Mouse (Mus musculus): ENCODE data around the gene Cad.
"Not testable (repeated sequence)": the region's sequence is repeated elsewhere in the genome, so short reads cannot be mapped to it uniquely, and the experiment has no call there.

The Cad gene

DNA sequence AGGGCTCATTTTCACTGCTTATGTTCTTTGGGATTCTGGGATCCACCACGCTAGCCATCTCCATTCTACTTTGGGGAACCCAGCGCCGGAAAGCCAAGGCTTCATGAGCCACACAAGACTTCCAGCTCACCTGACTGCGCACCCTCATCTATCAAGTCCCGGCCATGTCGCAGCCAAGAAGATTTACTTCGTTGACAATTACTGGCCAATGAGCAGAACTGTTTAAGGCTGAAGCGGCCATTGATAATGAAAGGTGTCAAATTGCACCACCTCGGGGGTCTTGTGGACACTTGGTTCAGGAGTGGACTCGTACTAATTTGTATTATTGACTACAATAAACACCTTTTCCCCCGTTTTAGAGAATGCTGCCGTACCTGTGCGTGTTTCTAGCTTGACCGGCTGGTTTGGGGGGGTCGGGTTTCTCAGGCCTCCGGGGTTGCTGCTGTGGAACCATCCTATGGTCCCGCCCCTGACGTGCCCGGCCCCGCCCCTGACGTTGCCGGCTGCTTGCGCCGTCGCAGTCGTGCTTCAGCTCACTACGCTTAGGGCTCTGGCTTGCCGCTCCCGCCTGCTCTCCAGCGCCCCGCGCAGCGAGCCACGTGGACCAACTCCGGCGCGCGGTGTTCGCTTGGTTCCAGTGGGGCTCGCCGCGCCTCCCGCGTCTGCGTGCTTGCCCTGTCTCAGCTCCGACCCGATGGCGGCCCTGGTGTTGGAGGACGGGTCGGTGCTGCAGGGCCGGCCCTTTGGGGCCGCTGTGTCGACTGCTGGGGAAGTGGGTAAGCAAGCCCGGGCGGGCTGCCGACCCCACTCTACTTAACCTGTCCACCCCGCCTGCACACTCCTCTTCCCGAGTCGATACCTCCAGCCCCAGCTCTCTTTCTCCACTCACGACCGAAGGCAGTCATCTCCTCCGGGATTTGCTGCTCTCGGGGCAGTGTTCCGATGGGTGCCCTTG lies at the start of gene Cad:
Cad (plus strand) TSS at position 520 of the 955 bp plus-strand sequence.
- peak; percentile 97 for DNase-seq

DNA sequence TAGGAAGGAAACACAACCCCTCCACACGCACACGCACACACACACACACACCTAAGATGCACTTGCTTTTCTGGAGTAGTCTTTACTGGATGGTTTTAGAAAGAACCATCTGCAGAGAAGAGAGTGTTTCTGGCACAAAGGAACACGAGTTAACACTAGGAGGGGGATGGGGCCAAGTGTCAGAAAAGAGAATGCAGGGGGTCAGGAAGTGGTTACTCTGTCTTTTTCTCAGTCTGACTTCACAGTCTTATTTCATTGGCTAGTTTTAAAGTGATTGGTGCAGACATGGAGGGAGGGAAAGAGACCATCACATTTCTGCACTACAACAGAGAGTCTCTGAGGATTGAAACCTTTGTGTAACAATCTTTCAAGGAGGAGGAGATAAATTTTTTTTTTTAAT lies 41.8 kb upstream of the Cad start:
- DNase-seq, result no peak

- DNase-seq, result no peak
Observed at GRCm38 (mm10) chr5:31015913-31016312, 38.7 kb upstream of the Cad start.

DNA sequence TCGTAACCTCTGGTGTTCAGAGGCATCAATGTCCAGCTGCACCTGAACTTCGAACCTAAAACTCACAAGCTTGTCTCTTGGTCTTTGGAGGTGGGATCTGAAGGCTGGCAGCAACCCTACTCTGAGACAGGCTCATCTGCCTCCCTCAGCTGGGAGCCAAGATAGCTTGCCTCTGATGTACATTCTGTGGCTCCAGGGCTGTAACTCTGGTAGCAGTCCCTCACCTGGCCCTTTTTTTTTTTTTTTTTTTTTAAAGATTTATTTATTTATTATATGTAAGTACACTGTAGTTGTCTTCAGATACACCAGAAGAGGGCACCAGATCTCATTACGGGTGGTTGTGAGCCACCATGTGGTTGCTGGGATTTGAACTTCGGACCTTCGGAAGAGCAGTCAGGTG lies 32.8 kb upstream of the Cad start:
- DNase-seq, result not testable (repeated sequence)

- no peak for DNase-seq
Observed at GRCm38 (mm10) chr5:31022690-31023089, 31.9 kb upstream of the Cad start.

DNA sequence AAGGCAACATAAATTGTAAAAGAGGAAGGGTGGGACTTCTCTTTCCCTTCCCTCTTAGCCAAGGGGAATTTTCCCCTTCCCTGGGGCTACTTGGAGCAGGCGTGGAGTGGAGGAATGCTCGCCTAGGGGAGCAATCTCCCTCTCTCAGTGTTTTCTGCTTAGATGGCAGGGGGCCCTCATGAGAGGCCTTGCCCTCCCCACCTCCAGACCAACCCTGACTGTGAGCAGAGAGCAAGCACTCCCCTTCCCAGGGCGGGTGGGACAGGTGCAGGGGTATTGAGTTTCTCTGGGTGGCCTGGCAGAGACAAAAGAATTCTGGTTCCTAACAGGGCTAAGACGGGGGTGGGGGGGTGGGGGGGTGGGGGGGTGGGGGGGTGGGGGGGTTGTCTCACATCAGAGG lies 31.3 kb upstream of the Cad start:
- DNase-seq, result no peak

- DNase-seq, result no peak
Observed at GRCm38 (mm10) chr5:31024641-31025040, 29.9 kb upstream of the Cad start.

GRCm38 (mm10) chr5:31030926-31031325 lies 23.7 kb upstream of the Cad start:
- DNase-seq, result no peak

GRCm38 (mm10) chr5:31031508-31031907 lies 23.1 kb upstream of the Cad start:
- no peak for DNase-seq

- no peak for DNase-seq
Observed at GRCm38 (mm10) chr5:31034669-31035068, 19.9 kb upstream of the Cad start.

GRCm38 (mm10) chr5:31036556-31036955 lies 18.0 kb upstream of the Cad start:
- DNase-seq, result not testable (repeated sequence)

DNA sequence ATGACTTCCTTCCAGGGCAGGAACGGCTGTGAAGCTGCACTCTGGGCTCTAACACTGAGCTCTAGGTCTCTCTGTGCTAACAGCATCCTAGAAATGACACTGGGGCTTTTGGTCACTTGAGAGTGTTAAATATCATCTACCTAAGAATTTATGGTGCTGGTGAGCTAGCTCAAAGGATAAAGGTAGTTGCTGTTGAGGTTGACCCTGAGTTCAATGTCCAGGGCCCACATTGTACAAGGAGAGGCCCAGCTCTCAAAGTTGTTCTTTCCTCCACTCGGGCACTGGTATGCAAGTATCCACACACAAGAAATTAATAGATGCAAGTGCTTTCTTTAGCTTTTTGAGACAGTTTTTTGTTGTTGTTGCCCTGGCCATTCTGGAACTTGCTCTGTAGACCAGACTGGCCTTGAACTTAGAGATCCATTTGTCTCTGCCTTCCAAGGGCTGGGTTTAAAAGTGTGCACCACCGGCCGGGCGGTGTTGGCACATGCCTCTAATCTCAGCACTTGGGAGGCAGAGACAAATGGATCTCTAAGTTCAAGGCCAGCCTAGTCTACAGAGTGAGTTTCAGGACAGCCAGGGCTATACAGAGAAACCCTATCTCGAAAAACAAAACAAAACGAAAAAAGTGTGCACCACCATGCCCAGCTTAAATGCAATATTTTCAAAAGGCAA lies 16.3 kb upstream of the Cad start:
- no peak for DNase-seq

DNA sequence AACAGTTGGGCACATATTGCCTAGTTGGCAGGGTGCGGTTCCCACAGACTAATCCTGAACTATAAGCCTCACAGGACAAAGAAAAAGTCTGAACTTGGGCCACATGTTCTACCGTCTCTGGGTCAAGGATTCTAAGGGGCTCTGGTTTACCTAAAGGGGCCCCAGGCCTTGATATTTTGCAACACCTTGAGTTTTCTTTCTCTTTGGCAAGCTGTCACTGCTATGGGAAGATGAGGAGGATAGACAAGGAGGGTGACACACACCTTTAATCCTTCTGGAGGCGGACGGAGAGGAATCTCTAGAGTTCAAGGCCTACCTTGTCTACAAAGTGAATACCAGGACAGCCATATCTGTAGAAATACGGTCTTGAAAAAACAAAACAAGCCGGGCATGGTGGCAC lies 8.2 kb upstream of the Cad start:
- no peak for DNase-seq

- no peak for DNase-seq
Observed at GRCm38 (mm10) chr5:31047074-31047473, 7.5 kb upstream of the Cad start.

DNA sequence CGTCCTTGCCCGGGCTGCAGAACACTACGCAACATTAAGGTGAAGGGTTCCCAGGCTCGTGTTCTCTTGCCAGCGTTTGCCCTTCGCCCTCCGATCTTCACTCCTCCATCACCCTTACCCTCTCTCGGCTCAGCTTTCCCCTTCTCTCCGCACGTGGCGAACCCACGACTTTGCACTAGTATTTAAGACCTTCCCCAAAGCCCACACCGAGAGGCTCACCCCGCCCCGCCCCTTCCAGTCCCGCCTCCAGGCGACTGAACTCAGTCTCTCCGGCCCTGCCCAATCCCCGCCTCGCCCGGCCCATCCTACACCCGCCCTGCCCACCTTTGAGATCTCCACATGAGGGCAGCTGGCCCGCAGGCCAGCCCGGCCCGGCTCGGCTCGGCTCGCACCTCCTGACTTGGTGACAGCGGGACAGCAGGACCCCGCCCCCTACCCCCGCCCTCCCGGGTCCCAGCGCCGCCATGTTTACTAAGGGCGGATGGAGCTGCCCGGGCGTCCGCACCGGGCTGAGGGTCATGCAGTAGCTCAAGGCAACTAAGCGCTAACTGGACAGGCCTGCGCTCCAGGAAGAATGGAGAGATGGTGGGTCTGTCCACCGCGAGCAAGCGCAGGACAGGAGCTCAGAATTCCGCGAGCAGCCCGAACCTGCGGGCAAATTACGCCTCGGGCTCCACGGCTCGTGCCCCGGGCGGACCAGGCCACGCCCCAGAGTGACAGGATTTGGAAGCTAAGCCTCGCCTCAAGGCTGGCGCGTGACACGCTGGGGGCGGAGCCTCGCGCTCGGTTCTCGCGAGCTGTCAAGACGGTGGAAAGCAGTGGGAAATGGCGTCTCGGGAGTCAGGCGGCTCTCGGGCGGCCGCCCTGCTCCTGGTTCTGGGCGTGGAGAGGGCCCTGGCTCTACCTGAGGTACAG lies 6.5 kb upstream of the Cad start, which contains the start of gene Atraid:
Atraid (plus strand) TSS at position 465 of the 915 bp plus-strand sequence.
- DNase-seq, result peak; percentile 98

DNA sequence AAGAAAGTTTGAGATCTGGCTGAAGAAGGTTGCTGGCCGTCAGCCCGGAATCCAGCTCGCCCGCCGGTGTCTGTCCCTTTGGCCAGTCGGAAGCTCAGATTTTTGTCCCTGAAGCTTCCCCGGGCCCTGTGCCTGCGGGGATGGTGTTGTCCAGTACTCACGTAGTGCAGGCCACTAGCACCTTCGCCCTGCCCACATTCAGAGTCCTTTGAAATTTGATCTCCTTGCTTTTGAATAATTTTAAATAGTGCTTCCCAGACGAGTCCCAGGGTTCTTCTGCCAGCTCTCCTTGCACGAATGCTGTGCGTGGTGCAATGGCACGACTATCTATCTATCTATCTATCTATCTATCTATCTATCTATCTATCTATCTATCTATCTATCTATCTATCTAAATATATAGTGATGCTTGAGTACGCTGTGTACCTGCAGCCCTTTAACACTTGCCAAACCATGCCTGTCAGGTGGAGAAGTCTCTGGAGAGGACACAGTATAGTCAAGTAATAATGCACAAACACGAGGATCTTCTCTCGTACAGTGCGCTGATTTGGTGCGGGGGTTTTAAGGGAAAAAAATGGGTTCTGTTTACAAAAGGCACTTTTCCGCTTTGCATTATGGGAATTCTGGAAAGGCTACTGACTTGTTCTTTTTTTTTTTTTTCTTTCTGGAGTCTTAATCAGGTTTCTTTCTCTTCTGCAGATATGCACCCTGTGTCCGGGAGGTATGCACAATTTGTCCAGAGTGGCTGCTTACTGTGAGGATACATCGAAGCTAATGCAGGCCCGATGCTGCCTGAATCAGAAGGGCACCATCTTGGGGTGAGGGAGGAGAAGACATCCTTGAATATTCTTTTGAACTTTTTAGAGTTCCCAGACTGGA lies 5.6 kb upstream of the Cad start, which contains the start of gene Slc5a6:
Slc5a6 (minus strand) TSS at position 162 of the 879 bp plus-strand sequence.
- peak; percentile 46 for DNase-seq

DNA sequence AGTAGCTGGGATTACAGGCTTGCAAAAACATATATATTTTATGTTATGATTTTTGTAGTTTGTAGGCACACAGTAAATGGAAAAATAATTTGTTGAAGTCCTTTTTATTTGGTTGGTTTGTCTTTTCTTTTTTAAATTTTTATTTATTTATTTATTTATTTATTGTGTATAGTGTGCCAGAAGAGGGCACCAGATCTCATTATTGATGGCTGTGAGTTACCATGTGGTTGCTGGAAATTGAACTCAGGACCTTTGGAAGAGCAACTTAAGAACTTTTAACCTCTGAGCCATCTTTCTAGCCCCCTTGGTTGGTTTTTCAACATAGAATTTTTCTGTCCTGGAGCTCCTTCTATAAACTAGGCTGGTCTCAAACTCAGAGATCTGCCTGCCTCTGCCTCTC lies 4.2 kb upstream of the Cad start:
- no peak for DNase-seq

GRCm38 (mm10) chr5:31053728-31054127 lies 852 bp upstream of the Cad start:
- not testable (repeated sequence) for DNase-seq

DNA sequence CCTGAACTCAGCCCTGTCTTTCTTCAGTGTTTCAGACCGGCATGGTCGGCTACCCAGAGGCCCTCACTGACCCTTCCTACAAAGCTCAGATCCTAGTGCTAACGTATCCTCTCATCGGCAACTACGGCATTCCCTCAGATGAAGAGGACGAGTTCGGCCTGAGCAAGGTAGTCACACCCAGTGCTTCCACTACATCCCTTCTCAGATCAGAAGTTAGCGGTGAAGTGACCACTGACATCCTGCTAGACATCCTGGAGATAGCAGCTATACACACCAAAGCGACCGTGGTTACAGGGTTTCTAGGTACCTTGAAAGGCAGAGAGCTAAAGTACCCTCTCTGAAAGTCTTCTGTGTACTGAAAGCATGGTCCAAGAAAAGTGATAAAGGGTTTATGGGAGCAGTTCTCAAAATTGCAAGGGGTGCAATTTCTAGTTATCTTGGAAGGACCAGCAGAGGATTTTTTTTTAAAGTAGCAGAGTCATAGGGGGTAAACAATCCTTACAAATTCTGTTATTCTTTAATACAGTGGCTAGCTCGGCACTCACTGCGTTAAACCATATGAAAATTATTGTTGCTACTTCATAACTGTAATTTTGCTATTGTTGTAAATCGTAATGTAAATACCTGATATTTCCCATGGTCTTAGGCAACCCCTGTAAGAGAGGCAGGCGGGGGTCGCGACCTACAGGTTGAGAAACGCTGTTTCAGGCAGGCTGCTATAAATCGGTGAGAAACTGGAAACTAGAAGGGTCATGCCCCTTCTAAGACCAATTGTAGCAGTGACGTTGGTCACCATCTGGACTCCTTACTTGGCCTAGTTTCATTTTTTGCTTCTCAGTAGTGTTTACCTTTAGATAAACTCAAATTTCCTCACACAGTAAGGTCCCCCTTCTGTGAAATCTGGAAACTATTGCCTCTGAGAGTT lies 898 bp downstream of the Cad start:
- DNase-seq, result no peak

DNA sequence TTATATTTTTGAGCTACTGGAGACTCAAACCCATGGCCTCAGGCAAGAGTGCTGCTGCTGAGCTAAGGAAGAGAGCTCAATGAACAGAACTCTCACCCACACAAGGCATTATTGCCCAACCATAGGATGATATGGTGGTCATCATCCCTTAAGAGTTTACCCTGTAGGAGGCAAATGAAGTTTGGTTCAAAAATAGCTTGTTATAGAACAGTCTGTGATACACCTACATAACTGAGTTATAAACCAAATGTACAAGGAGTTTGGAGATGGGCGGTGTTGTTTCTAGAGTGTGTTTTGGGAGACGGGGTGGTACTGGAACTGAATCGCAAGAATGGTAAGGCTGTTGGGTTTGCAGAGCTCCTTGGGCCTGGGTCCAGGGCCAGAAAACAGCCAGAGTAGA lies 15.2 kb downstream of the Cad start:
- DNase-seq, result peak; percentile 40

DNA sequence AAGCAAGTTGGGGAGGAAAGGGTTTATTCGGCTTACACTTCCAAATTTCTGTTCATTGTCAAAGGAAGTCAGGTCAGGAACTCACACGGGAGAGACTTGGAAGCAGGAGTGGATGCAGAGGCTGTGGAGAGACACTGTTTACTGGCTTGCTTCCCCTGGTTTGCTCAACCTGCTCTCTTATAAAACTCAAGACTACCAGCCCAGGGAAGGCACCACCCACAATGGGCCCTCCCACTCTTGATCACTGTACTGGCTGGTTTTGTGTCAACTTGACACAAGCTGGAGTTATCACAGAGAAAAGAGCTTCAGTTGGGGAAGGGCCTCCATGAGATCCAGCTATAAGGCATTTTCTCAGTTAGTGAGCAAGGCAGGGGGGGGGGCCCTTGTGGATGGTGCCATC lies 16.5 kb downstream of the Cad start:
- peak; percentile 51 for DNase-seq

Data from right cerebral cortex, adult 18-20 months (tissue).